Mouse (Mus musculus) liver, postnatal 0 days (tissue): ENCODE measurements at regions not wholly inside any gene's neighbourhood (a gene's known extent, or its start where the extent isn't known, plus 50 kb on each side); places are given as distances from the start of the nearest gene placed in this dataset.

Experiments used
- CTCF ChIP-seq: sonication (generic); IDR thresholded peaks from 2 replicates; pipeline ENCODE4 v1.5.1; 2016; ENCODE audit warnings: antibody characterized with exemption, low read depth
- EP300 ChIP-seq: IDR thresholded peaks from 2 replicates; pipeline ENCODE4 v1.6.1; 2016; ENCODE audit warnings: antibody characterized with exemption, low read depth, mild to moderate bottlenecking

DNA sequence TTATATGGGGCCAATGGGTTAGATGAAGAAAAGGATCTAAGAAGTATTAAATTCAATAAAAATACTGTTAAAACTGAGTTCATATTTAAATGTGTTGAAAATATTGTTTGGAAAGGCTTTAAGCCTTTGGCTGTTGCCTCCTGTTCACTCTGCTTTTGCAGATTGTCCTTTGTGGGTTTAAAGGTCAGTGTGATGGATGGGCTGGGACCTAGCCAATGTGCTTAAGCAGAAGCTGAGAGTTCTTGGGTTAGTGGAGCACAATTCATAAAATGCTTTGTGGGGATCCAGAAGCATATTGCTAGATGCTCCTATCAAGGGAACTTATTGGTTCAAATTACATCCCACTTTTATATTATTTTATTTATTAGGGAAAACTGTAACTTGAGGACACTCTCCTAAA is 402.4 kb upstream of the Stxbp6 start:
- TF ChIP-seq CTCF (no peak), EP300 (no peak)
